Mouse (Mus musculus): Measurements from ENCODE around the gene Mettl9. TPM values are rescaled to one million over a fixed set of nuclear protein-coding genes. Genes with fewer than 3 reads are reported as not detected.

Mettl9 gene
- total RNA-seq, 2 experiments from 2014 or later, result 127 TPM

DNA sequence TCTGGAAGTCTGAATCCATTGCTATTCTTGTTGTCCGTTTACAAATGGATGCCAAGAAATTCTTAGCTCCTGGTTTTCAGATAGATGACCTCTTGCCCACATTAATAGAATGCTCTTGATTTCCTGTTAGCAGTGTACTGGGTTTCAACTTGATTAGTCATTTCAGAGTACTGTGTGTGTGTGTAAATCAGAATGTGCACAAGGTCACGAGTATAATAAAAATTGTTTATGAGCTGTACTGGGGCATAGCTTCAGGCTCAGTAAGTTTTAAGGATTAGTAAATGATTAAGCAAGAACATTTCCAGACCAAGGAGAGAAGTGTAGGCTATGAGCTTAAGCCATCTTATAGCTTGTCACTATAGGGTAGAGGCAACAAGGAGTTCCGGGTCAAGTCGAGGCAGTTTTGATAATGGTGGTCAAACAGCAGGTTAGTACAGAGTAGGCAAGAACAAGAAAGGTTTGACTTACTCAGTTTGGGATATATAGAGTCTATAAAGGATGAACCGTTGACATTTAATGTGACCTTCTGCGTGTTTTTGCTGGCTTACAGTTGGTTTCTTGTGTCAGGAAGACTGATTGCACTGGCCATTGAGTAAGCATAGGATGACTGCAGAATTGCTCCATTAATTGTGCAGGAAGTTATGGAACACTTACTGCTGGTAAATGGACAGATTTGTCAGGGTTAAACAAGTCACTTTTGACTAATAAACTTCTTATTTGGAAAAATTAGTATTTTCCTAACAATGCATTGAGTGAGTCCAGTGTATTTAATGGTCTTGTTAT, 11.6 kb downstream of the Mettl9 start:
- no peak for DNase-seq

DNA sequence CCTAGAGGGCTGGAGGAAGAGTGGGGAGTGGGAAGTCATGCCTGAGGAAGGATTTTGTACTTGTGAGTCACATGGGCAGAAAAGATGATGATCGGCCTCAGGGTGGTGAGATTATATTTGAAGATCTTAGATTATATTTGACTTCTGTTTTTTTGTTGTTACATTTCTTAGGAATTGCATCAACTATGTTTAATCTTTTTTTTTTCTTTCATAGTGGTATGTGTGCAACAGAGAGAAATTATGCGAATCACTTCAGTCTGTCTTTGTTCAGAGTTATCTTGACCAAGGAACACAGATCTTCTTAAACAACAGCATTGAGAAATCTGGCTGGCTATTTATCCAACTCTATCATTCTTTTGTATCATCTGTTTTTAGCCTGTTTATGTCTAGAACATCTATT, 13.4 kb downstream of the Mettl9 start:
- DNase-seq, result no peak

GRCm38 (mm10) chr7:121053071-121053470, 18.8 kb downstream of the Mettl9 start:
- no peak for DNase-seq

GRCm38 (mm10) chr7:121059477-121060218, 25.4 kb downstream of the Mettl9 start:
- no peak for DNase-seq

DNA sequence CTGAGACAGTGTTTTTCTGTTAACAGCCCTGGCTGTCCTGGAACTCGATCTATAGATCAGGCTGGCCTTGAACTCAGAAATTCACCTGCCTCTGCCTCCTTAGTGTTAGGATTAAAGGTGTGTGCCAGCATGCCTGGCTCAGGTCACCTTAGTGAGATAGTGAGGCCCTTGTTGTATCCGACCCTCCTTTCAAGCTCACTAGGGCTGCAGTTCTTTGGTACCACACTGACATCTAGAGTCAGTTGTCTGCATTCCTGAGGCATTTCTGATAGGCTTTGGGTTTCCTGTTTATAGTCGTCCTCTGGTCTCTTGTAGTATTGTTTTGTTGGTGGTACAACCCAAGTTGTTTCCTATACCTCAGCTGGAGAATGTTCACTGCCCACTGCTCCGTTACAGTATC, 30.1 kb downstream of the Mettl9 start:
- peak; percentile 31 for DNase-seq

DNA sequence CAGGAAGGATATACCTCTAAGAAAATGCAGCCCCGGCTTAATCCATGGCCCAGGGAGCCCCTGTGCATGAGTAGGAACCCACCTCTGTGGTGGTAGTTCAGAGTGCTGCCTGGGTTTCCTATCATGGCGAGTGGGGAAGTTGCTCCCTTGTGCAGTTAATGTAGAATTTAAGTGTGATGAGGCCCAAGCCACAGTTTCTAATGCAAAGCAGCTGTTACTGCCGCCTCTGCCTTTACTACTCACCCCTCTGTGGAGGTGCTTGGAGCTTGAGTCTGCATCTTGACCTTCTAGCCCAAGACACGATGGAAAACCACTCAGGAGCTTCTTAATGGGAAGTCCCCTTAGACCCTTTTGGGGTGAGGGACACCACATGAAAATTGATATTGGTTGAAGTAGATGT, 37.0 kb downstream of the Mettl9 start:
- DNase-seq, result no peak

DNA sequence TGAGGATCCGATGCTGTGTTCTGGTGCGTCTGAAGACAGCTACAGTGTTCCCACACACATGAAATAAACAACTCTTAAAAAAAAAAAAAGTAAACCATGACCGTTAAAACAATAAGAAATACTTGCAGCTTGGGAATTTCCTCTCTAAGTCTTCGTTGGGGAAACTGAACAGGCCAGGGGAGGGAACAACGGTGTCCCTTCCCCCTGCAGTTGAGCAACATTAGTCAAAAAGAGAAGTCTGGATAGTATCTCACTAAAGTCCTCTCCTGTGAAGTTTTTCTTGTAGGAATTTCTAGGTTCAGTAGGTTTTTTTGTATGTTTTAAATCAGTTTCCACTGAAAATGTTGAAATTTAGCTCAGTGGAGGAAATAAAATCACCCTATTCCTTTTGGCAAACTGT, 38.3 kb downstream of the Mettl9 start:
- no peak for DNase-seq

DNA sequence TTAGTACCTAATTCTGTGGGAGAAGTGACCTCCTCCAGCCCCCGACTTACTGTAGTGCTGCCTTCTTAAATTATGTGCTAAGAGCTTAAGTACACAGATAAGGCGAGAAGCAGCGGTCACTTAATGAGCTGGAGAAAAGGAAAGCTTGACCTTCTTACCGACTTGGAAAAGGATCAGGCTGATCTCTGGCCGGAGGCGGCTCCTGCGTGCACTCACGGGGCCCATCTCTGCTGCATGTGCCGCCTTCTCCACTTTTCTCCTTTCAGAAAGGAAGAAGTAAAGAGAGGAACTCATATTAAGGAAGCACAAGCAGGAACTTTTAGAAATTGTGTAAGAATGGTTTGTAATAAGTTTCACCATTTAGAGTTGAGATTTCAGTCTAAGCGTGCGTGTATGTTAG, 40.0 kb downstream of the Mettl9 start, which contains the start of gene Igsf6:
Gene Igsf6 (minus strand): TSS at position 292 of the 400 bp plus-strand sequence.
- DNase-seq, result no peak

GRCm38 (mm10) chr7:121074801-121075400, 40.7 kb downstream of the Mettl9 start:
- DNase-seq, result peak; percentile 26

- DNase-seq, result peak; percentile 21
Observed at GRCm38 (mm10) chr7:121075416-121075815, 41.2 kb downstream of the Mettl9 start.

DNA sequence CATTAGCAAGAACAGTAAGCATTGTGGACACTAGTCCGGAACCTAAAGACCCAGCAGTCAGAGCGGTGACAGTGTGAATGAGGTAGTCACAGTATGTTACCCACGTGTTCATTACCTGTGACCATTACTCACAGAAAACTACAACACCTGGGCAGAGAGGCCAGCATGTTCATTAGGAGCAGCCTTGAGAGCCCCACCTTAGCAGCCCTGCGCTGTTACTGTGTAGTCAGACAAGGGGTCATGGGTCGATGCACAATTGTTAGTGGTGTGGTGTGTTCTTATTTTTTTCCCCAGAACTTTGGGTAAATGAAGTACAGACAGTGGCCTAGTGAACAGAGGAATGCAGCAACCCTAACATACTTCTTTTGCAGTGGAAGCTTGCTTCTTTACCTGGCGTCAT, 43.1 kb downstream of the Mettl9 start:
- no peak for DNase-seq

- DNase-seq, result peak; percentile 84
Observed at GRCm38 (mm10) chr7:121077829-121078228, 43.6 kb downstream of the Mettl9 start.

DNA sequence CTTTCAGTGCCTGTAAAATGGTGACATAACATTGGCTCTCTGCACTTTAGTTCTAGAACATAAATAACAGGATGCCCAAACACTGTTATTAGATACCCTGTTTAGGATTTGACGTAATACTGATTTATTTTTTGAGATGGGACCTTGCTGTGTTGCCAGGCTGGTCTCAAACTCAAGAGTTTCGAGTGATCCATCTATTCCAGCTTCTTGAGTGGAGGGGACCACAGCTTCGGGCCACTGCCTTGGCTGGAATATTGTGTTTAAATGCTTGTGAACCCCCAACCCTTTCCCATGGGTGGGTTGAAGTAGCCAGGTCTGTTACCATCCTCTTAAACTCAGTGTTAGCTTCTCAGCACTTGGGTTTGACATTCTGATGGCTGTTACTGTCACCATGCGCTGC, 47.1 kb downstream of the Mettl9 start, which contains the start of gene Otoa:
Gene Otoa (plus strand): TSS at position 301 of the 400 bp plus-strand sequence.
- DNase-seq, result no peak

GRCm38 (mm10) chr7:121081816-121082215, 47.6 kb downstream of the Mettl9 start:
- DNase-seq, result no peak

DNA sequence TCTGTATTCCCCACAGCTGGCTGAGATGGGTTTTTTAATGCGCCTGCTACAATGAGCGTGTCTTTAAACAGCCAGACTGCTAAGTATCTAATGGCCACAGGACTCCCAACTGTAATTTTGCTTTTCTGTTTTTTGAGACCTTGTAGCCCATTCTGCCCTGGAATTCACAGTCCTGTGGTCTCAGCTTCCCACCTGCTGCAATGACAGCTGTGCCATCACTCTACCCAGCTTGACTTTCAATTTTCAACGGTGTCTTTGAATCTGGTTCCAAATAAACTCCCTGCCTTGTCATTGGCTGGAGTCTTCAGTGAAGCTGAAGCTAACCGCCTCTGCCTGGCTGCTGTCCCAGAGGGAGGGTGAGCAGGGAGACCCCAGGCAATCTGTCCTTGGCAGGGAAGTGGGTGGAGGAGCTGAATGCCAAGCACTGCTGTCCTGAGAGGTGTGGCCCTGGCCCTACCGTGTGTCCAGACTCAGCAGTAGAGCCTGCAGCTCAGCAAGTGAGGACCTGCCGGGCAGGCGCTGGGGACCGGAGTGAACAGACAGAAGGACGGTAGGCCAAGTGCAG, 48.8 kb downstream of the Mettl9 start:
- peak; percentile 39 for DNase-seq

- peak; percentile 35 for DNase-seq
Observed at GRCm38 (mm10) chr7:121084840-121085453, 50.7 kb downstream of the Mettl9 start.

DNA sequence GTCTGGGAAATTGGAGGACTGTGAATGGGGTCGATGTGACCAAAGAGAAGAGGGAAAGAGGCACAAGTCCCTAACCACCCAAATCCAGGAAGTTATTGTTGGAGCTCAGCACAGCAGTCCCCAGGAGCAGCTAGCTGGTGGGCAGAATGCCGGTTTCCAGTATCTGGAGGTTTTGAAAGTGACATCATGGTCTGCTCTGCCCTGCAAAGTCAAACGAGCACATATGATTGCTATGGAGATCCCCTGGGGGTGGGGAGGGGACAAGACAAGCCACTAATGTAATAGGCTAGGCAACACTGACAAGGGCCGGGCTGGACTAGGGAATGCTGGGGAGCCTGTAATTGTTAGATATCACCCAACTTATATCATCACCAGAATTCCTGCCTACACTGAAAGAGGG, 51.3 kb downstream of the Mettl9 start:
- DNase-seq, result peak; percentile 79

GRCm38 (mm10) chr7:121088745-121089144, 54.5 kb downstream of the Mettl9 start:
- DNase-seq, result no peak

DNA sequence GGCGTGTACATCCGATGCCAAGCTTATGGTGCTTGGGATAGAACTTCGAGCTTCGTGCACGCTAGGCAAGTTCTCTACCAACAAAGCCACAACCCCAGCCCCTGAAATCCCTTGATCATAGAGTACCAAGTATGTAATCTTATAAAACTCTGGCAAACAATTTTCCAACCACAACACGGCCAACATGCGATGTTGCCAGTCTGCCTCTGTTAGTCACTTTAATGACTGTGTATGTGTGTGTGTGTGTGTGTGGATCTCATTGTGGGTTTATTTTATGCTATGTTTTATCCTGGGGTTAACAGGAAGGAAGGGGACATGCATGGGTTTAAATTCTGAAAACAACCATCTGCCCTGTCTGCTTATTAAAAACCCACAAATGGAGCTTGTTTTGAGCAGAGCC, 56.5 kb downstream of the Mettl9 start:
- DNase-seq, result no peak

- no peak for DNase-seq
Observed at GRCm38 (mm10) chr7:121093026-121093425, 58.8 kb downstream of the Mettl9 start.

DNA sequence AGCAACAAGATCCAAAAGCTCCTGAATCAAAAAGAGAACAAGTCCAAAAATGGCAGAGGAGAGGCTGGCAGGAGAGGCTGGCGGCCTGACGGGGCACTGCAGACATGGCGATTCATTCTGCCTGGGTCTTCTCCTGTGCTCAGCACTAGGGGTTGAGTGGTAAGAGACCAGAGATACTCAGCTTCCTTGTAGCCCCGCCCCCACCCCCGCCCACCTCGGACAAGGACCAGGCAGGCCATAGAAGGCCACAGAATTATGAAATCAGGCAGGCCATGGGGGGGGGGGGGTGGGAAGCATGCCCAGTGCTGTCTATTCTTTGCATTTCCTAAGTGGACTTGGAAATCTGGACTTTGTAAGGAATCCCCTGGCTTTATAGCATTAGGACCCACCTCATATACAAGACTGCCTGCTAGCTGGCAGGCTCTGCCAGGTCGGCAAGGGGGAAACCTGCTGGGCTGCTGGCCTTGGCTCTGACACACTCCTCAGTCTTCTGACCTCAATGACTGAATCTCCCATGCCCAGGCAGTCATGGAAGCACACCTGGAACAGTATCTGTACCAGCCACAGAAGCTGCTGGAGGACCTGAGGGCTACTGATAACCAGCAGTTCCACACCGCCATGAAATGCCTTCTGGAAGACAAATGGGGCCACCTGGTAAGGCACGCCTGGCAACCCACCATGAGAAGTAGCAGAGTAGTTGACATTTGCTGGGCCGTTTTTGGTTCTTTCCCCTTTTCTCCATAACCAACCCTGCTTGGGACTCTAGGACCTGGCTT, 64.6 kb downstream of the Mettl9 start:
- no peak for DNase-seq

GRCm38 (mm10) chr7:121107851-121108250, 73.6 kb downstream of the Mettl9 start:
- DNase-seq, result peak; percentile 33
